Mouse (Mus musculus) myocyte (in vitro differentiated cells): ENCODE data around the gene Rbms3.

Source experiments
- CEBPB ChIP-seq: IDR thresholded peaks from 2 replicates; pipeline ENCODE4 v1.6.1; 2011; ENCODE audit warnings: mild to moderate bottlenecking, moderate library complexity; ENCODE audit not compliant: poor library complexity, insufficient read depth, severe bottlenecking
- E2F4 ChIP-seq: IDR thresholded peaks from one replicate; pipeline ENCODE4 v1.6.1; 2011; ENCODE audit warnings: mild to moderate bottlenecking, control low read depth, moderate library complexity; ENCODE audit not compliant: insufficient read depth
- MAX ChIP-seq: IDR thresholded peaks from one replicate; pipeline ENCODE4 v1.6.1; 2011; ENCODE audit warnings: low read depth, mild to moderate bottlenecking, control low read depth
- MYOD1 ChIP-seq, 3 experiments: IDR thresholded peaks; one replicate each; pipeline ENCODE4 v1.6.1; 2011; ENCODE audit warnings: control low read depth in 2 of 3, low read depth in 2 of 3, mild to moderate bottlenecking in 2 of 3, moderate library complexity in 1 of 3; ENCODE audit not compliant: insufficient read length in 2 of 3, control insufficient read depth in 1 of 3
- POLR2A ChIP-seq: IDR thresholded peaks from one replicate; pipeline ENCODE4 v1.6.1; 2011; ENCODE audit warnings: low read depth, mild to moderate bottlenecking, control low read depth, moderate library complexity; ENCODE audit not compliant: insufficient read length
- POLR2AphosphoS2 ChIP-seq: IDR thresholded peaks from one replicate; pipeline ENCODE4 v1.6.1; 2011; ENCODE audit warnings: low read depth, control low read depth; ENCODE audit not compliant: insufficient read length
- REST ChIP-seq: IDR thresholded peaks from one replicate; pipeline ENCODE4 v1.6.1; 2011; ENCODE audit warnings: mild to moderate bottlenecking, control low read depth, moderate library complexity; ENCODE audit not compliant: insufficient read depth, insufficient read length
- TCF3 ChIP-seq: IDR thresholded peaks from one replicate; pipeline ENCODE4 v1.6.1; 2011; ENCODE audit warnings: low read depth, control low read depth; ENCODE audit not compliant: insufficient read length
- USF1 ChIP-seq: IDR thresholded peaks from one replicate; pipeline ENCODE4 v1.6.1; 2011; ENCODE audit warnings: low read depth, mild to moderate bottlenecking, control low read depth, moderate library complexity

GRCm38 (mm10) chr9:116644616-116645015 is 985.1 kb downstream of the Rbms3 start:
- TF ChIP-seq POLR2A (no peak), REST (no peak), MAX (no peak), USF1 (no peak), CEBPB (no peak), E2F4 (no peak), POLR2AphosphoS2 (no peak), MYOD1 (IDR thresholded peaks at IDR 0.05; ENCODE audit: control insufficient read depth in 1 of 3, insufficient read length in 2 of 3, low read depth in 2 of 3) (no peak), TCF3 (no peak)
